Mouse (Mus musculus): ENCODE measurements around the gene Fgd2. TPM values are rescaled to one million over a fixed set of nuclear protein-coding genes. Genes with fewer than 3 reads are reported as not detected.
"Not testable (repeated sequence)": the region's sequence is repeated elsewhere in the genome, so short reads cannot be mapped to it uniquely, and the experiment has no call there.

Fgd2 gene
- total RNA-seq, 2 experiments from 2014 or later: 5.4 to 7.4 TPM

DNA sequence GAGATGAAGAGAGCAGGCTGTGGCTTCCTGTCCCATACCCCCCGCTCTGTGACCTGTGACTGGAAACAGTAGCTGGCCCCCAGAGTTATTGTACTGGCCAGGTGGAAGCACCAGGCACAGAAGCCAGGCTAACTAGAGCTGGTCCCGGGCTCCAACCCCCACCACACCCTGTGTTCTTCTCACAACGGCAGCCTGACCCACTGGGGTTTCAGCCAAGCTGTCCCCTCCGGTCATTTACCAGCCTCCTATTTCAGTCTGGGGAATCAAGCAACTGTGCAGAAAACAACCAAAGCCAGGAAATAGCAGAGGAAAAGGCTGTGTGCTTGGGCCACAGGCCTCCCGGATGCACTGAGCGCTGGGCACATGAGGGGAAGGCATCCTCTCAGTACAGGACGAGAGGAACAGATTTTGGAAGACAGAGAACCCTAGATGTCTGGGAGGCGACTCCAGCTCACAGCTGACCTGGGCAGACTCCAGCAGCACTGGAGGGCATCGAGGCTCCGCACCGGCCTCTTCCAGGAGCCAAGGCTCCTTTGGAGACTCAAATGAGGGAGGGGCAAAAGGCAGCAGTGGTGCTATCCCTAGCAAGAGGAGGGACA lies 21.4 kb upstream of the Fgd2 start:
- peak overlapping the region; percentile 36; the same call in 1 of the 2 replicates for H3K27ac ChIP-seq
- TF ChIP-seq CTCF (IDR thresholded peaks at IDR 0.05): no peak
- DNase-seq (ENCODE audit: extremely low spot score in 1 of 2, low spot score in 2 of 2): no peak
- intact Hi-C loops (cut with DNase I): no loop called here
- H3K4me3 ChIP-seq: no peak overlapping the region

DNA sequence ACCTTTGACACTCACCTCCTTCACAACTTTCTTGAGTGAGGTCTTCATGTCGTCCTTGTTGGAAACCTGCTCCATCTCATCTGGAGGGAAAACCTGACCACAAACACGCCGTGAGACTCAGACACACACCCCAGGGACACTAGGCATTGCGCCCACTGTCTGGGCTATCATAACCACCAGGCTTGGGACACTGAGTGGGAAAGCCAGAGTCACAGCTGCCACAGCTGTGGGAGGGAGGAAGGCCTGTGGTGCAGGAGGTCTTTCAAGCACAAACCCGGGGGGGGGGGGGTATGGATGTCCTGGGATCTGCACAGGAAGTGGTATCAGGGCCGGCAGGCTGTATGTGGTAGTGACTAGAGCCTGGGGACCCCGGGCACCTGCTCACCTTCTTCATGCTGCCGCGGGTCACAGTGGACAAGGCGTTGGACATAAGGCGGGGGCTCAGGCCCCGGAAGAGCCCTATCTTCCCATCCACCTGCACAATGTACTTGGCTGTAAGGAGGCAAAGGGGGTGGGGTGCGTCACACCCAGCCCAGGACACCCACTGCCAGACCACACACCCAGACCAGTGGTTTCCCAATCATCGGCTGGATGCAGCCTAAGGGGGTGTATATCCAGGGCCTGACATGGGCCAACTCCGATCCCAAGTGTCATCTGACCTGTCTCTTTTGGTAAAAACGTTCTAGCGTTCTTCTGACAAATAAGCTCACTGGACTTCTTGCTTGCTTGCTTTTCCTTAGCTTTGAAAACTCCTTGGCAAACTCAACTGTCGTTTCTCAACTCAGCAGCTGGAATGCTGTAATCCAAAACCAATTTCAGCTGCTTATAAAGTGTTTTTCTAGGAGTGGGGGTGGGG lies 20.1 kb upstream of the Fgd2 start:
- Histone ChIP-seq H3K4me3 (no peak overlapping the region), H3K27ac (no peak overlapping the region)
- intact Hi-C loops (cut with DNase I): no loop called here
- no peak for DNase-seq (ENCODE audit: extremely low spot score in 1 of 2, low spot score in 2 of 2)
- no peak for TF ChIP-seq CTCF (IDR thresholded peaks at IDR 0.05)

DNA sequence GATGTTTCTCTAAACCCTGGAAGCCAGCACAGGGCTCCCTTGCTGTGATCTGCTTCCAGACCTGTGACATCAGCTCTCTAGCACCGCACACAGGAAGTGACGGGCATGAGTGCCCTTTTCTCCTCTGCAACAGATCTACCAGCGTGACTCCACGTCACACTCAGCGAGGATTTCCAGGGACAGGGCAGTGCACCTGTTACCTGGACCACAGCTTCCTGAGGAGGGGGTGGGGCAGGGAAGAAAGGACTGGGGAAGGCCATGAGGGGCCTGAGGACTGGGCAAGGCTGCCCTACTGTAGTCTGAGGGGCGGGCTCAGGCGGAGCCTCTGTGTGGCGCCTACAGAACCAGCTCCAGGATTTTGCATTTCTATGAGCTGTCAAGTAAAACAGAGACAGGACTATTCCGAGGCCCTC lies 19.1 kb upstream of the Fgd2 start:
- TF ChIP-seq CTCF (IDR thresholded peaks at IDR 0.05): no peak; the same call in none of the 2 replicates
- intact Hi-C loops (cut with DNase I): no loop called here
- DNase-seq (ENCODE audit: extremely low spot score in 1 of 2, low spot score in 2 of 2): no peak
- H3K27ac ChIP-seq: peak overlapping the region; percentile 67
- H3K4me3 ChIP-seq: no peak overlapping the region

DNA sequence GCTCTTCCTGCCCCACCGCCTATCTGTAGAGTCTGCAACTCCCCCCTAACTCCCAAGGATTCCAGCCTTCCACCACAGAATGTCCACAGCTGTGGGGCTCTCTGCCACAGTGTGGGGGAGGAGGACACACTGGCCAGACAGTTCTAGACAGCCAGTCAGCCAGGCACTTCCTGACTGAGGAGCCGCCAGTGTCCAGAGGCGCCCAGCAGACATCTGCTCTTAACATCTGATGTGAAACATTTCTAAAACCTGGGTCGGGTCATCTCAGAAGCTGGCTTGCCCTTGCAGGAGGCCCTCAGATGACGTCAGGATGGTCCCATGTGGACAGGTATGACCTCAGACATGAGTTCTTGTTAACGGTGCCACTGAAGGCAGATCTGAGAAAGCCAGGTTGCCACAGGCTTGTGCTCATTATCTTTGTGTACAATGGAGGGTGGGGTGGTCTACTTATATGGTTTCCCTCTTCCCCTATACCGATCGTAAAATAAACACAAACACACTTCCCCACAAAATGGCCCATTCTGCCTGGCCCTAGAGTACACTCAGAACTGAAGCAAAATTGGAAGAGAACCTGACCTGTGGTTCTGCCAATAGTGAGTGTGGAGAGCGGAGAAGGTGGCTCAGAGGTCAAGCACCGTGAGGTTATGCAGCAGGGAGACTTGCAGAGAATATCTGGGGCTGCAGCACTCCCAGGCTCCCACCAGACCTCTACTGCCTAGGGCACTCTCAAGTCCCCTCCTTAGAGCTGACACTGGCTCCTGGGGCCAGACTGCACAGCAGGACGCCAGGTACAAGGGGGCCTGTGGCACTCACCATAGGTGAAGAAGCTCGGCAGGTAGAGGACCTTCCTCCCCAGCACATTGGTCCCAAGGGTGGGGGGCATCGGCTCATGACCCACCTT lies 18.5 kb upstream of the Fgd2 start:
- Histone ChIP-seq H3K4me3 (no peak overlapping the region), H3K27ac (peak overlapping the region; percentile 67)
- DNase-seq (ENCODE audit: extremely low spot score in 1 of 2, low spot score in 2 of 2): no peak
- no peak for TF ChIP-seq CTCF (IDR thresholded peaks at IDR 0.05)
- intact Hi-C loops (cut with DNase I): no loop called here

DNA sequence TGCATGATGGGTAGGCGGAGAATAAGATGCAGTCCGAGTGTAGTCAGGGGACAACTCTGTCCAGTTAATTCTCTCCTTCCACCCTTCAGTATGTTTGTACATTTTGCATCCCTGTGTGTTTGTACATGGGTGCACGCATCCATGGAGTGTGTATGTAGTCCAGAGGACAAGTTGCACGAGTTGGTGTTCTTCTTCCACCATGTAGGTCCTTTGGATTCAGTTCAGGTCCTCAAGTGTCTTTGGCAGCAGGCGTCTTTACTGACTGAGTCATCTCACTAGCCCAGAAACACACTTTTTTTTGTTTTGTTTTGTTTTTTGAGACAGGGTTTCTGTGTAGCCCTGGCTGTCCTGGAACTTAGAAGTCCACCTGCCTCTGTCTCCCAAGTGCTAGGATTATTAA lies 17.5 kb upstream of the Fgd2 start:
- intact Hi-C loops (cut with DNase I): no loop called here
- Histone ChIP-seq H3K27ac (no peak overlapping the region), H3K4me3 (no peak overlapping the region)
- no peak for TF ChIP-seq CTCF (IDR thresholded peaks at IDR 0.05)
- DNase-seq (ENCODE audit: extremely low spot score in 1 of 2, low spot score in 2 of 2): no peak

DNA sequence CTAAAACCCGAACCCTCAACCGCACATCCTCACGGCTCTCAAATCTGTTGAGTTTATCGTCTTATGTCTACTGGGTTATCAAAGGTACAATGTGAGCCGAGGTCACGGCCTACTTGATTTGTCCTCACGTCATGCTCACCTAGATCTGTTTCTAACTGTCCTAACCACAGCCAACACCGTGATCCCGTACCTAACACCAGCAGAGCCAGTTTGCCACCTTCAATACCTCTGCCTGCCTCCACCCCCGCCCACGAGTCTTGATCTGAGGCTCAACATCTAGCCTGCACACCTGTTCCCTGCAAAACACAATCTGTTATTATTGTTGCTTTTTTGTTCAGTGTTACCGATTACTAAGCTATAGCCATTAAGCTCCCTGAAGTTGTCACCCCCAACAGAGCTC lies 15.4 kb upstream of the Fgd2 start:
- DNase-seq (ENCODE audit: extremely low spot score in 1 of 2, low spot score in 2 of 2): no peak
- H3K4me3 ChIP-seq: peak overlapping the region; percentile 3; the same call in 1 of the 2 replicates
- no peak for TF ChIP-seq CTCF (IDR thresholded peaks at IDR 0.05)
- no peak overlapping the region for H3K27ac ChIP-seq
- intact Hi-C loops (cut with DNase I): no loop called here

DNA sequence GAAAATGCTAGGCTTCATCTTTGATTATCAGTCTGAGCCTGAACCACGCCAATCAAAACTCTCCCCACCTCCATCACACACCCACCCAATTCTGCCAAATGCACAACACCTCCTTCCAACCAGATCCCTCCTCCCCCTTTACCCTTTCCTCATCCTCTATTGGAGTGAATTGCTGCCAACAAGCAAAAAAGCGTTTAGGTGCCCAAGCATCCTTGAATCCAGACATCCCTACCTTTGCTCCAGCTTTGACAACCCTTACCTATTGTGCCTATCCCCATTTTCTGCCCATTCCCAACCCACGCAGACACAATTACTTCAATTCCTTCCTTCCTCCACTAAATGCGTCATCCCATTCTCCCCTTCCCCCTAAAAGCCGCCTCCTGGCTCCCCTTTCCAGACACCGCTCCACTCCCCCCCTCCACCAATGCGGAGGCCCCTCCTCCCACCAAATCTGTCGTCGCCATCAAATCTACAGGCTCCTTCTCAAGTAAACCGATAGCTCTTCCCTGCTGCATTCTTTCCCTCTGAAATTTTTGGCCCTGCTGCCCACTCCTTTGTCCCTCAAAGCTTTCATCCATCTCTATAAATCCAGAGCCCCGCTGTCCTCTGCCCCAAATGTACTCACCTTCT lies 14.1 kb upstream of the Fgd2 start:
- intact Hi-C loops (cut with DNase I): loop anchor here (2.0 kb wide), 1 partner anchor 78 kb away; the partner anchor contains the start of gene BC004004
- peak; percentile 66 to 67 for DNase-seq (ENCODE audit: extremely low spot score in 1 of 2, low spot score in 2 of 2)
- Histone ChIP-seq H3K27ac (peak overlapping the region; percentile 85), H3K4me3 (peak overlapping the region; percentile 62)
- TF ChIP-seq CTCF (IDR thresholded peaks at IDR 0.05): no peak

DNA sequence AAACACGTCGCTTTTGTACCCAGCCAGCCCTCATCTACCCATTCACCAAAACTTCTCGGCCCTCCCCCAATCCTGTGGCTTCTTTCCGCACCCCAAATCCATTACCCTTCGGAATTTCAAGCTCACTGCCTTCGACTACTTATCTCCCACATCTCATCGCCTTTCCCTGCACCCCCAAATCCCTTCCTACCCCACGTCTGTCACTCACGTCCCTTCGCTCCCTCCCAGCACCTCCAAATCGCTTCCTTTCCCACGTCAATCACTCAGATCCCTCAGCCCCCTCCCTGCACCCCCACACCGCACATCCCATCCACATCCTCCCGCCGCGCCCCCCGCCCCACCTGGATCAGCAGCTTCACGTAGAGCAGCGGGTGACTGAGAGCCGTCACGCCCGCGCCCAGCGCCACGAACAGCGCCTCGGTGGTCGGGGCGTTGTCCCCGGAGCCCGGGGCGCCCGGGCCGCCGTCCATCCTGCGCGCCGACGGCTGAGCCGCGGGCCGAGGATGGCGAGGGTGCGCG lies 13.5 kb upstream of the Fgd2 start:
- DNase-seq (ENCODE audit: extremely low spot score in 1 of 2, low spot score in 2 of 2): peak in 1 of 2 experiments; percentile 59

DNA sequence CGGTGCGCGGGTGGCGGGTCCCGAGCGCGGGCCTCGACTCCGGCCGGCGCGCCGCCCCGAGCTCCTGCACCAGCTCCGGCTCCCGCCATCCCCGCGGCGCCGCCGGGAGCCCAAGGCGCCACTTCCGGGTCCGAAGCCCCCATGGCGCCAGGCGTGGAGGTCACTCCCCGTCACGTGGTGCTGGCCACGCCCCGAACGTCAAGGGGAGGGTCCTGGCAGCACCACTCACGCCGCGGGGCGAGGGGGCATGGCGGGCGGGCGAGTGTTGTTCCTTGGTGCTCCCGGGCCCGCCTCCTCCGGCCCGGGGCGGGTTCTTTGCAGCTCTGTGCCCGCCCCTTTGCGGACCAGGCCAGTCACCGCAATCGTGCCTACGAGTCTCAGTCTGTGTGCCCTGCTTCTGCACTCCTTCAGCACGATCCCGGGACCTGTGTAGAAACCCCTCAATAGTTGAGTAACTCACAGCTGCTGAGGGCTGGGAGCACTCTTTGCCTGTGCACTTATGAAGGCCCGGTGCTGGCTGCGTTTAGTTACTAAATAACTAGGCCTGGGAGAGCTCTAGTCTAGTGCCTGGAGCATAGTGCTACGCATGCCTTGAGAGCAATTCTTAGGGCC lies 13.0 kb upstream of the Fgd2 start, which contains the start of gene Mtch1:
Gene Mtch1 (minus strand): TSS at position 290 of the 612 bp plus-strand sequence.
- peak; percentile 98 for DNase-seq (ENCODE audit: extremely low spot score in 1 of 2, low spot score in 2 of 2)
- H3K4me3 ChIP-seq: peak within 1 kb of the TSS; percentile 62
- H3K27ac ChIP-seq: peak within 1 kb of the TSS; percentile 85
- intact Hi-C loops (cut with DNase I): loop anchor here (2.0 kb wide), 1 partner anchor 79 kb away; the partner anchor contains the start of gene BC004004
- no peak for TF ChIP-seq CTCF (IDR thresholded peaks at IDR 0.05)

More for the DNA sequence above, 13.5 kb upstream of the Fgd2 start:
- intact Hi-C loops (cut with DNase I): loop anchor here (2.0 kb wide), 1 partner anchor 78 kb away; the partner anchor contains the start of gene BC004004
- no peak for TF ChIP-seq CTCF (IDR thresholded peaks at IDR 0.05)
- H3K4me3 ChIP-seq: peak overlapping the region; percentile 62
- peak overlapping the region; percentile 85 for H3K27ac ChIP-seq

DNA sequence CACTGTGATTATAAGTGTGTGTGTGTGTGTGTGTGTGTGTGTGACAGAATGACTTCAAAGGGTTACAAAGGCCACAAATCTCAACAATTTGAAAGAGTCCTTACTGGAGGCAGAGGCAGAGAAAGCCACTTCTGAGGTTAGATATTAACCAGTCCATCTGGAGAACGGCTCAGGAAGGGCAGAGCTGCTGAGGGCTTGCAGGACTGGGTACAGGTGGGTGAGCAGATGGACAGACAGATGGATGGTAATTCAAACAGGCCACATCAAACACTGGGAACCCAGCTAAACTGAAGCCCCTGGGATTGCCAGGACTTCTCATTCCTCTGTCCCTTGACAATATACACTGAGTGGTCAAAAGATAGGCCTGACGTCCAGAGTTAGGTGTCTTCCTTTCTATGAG lies 11.7 kb upstream of the Fgd2 start:
- intact Hi-C loops (cut with DNase I): no loop called here
- Histone ChIP-seq H3K27ac (no peak overlapping the region), H3K4me3 (no peak overlapping the region)
- no peak for DNase-seq (ENCODE audit: extremely low spot score in 1 of 2, low spot score in 2 of 2)
- TF ChIP-seq CTCF (IDR thresholded peaks at IDR 0.05): no peak

DNA sequence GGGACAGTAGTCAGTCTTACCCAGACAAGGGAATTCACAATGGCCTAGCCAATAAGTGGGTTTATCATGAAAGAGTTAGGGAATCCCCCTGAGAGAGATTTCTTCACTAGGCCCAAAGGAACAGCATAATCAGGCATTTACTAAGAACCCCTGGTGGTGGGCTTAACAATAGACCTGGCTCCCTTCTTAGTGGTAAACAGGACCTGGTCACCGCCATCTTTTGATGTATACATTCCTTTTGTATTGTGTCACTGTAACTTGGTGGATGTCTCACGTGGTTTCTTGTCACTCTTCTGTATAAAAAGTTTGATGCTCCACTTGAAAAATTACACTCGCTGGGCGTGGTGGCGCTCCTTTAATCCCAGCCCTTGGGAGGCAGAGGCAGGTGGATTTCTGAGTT lies 9.7 kb upstream of the Fgd2 start:
- DNase-seq (ENCODE audit: extremely low spot score in 1 of 2, low spot score in 2 of 2); intact Hi-C loops (cut with DNase I); H3K27ac ChIP-seq: not testable (repeated sequence)

More for the DNA sequence above, 9.7 kb upstream of the Fgd2 start:
- H3K4me3 ChIP-seq: not testable (repeated sequence)
